Mouse (Mus musculus): ENCODE data around the gene Prkd2. TPM values are rescaled to one million over a fixed set of nuclear protein-coding genes. Genes with fewer than 3 reads are reported as not detected.

The Prkd2 gene
- total RNA-seq, 2 experiments from 2014 or later = 6.4 to 6.8 TPM

- DNase-seq (ENCODE audit: extremely low spot score in 1 of 2, low spot score in 2 of 2) = no peak
- intact Hi-C loops (cut with DNase I) = no loop called here
Observed at GRCm38 (mm10) chr7:16908367-16908766, 65.7 kb downstream of the Prkd2 start.

DNA sequence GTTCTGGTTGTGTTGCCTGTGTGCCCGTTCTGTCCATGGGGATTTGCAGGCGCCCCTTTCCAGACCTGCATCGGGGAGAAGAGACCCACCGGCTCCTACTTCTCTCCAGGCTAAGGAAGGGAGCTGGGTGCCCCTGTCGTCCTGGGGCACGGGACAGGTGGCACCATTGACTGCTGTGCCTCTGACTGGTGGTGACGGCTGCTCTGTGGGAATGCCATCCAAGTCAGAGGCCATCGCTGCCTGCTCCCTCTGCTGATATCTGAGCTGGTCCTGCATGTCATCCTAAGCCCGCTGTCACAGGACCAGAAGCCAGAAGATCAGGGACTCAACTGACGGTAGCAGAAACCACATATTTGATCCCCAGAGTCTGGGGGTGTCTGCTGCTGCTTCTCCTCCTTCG lies 66.2 kb downstream of the Prkd2 start:
- DNase-seq (ENCODE audit: extremely low spot score in 1 of 2, low spot score in 2 of 2) = no peak
- intact Hi-C loops (cut with DNase I) = no loop called here

- DNase-seq (ENCODE audit: extremely low spot score in 1 of 2, low spot score in 2 of 2) = no peak
- intact Hi-C loops (cut with DNase I) = loop anchor here (10.0 kb wide), 1 partner anchor 55 kb away; no protein-coding TSS in a partner anchor
Observed at GRCm38 (mm10) chr7:16909909-16910308, 67.2 kb downstream of the Prkd2 start.

DNA sequence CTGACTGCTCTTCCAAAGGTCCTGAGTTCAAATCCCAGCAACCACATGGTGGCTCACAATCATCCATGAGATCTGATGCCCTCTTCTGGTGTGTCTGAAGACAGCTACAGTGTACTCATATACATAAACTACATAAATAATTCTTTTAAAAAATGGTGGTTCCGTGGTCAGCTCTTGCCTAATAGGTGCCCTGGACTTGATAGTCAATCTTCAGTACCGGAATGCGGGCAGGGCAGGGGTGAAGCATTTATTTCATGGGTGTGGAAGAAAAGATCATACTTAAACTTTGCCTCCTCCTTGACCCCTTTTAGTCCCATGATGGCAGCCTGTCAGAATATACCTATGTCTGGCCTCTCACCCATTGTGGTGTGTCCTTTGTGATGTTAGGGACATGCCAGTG lies 69.2 kb downstream of the Prkd2 start:
- intact Hi-C loops (cut with DNase I) = loop anchor here (10.0 kb wide), 1 partner anchor 57 kb away; no protein-coding TSS in a partner anchor
- no peak for DNase-seq (ENCODE audit: extremely low spot score in 1 of 2, low spot score in 2 of 2)

GRCm38 (mm10) chr7:16912360-16912759 lies 69.7 kb downstream of the Prkd2 start:
- intact Hi-C loops (cut with DNase I) = loop anchor here (10.0 kb wide), 1 partner anchor 58 kb away; no protein-coding TSS in a partner anchor
- peak in 1 of 2 experiments; percentile 13 for DNase-seq (ENCODE audit: extremely low spot score in 1 of 2, low spot score in 2 of 2)

DNA sequence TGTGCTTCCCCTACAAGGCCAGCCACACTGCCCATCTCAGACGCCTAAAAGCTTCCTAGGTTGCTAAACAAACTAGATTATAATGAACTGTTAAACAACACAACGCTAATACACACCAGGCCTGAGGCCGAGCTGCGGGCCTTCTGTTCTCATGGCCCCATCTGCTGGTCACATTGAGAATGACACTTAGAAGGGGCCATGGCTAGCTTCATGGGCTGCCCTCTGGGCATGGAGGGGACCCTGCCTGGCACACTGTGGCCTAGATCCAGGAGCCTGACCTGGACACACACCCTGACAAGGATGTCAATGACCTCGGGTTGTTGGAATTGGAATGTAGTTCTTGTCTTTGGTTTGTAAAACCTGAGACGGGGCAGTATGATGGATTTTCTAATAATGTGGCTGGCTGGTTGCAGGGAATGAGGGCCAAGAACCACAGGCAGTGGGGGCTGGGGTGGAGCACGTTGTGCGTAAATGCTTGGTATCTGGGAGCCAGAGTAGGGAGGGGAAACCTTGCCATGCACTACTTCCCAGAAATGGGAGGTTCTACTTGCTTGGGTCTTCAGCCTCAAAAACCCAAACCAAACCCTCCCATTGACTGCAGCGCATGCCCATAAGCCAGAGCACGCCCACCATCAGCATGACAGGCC lies 71.2 kb downstream of the Prkd2 start:
- DNase-seq (ENCODE audit: extremely low spot score in 1 of 2, low spot score in 2 of 2) = peak; percentile 59 to 80
- intact Hi-C loops (cut with DNase I) = loop anchor here (10.0 kb wide), 1 partner anchor 59 kb away; no protein-coding TSS in a partner anchor

GRCm38 (mm10) chr7:16914453-16915343 lies 72.0 kb downstream of the Prkd2 start:
- DNase-seq (ENCODE audit: extremely low spot score in 1 of 2, low spot score in 2 of 2) = no peak
- intact Hi-C loops (cut with DNase I) = loop anchor here (10.0 kb wide), 1 partner anchor 60 kb away; no protein-coding TSS in a partner anchor

GRCm38 (mm10) chr7:16915461-16916340 lies 73.0 kb downstream of the Prkd2 start:
- intact Hi-C loops (cut with DNase I) = loop anchor here (10.0 kb wide), 1 partner anchor 61 kb away; no protein-coding TSS in a partner anchor
- DNase-seq (ENCODE audit: extremely low spot score in 1 of 2, low spot score in 2 of 2) = no peak

DNA sequence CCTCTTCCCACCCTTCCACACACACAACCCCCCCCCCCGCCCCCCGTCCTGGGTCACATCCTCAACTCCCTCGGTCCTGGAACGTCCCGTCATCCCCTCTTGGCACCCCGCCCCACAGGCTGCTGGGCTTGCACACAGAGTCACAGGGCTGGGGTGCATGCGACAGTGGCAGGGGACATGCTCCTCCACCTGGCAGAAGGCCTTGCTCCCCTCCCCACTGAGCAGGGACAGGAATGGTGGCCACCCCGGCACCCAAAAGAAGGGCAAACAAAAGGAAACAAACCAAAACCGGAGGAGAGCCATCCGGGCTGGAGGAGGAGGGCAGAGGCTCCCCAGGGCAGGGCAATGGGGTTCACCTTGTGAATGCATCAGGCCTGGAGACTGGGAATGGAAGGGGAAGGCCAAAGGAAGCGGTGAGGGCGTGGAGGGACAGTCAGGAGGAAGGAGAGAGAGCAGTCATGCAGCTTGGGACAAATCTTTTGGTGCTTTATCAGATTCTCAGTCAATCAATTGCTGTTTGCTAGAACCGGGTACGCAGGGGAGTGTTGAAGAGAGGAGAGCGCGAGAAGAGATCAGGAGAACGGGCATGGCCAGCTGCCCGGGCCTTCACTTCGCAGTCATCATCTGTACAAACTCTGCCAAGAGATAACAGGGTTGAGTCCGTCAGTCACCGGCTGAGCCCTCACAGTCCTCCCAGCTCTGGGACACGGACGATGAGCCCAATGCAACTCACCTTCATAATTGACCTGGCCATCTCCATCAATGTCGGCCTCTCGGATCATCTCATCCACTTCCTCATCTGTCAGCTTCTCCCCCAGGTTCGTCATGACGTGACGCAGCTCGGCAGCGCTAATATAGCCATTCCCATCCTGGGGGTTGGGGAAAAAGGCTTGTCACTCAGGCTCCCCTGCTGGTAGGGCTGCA lies 73.9 kb downstream of the Prkd2 start:
- intact Hi-C loops (cut with DNase I) = loop anchor here (10.0 kb wide), 1 partner anchor 62 kb away; no protein-coding TSS in a partner anchor
- peak in 1 of 2 experiments; percentile 75 for DNase-seq (ENCODE audit: extremely low spot score in 1 of 2, low spot score in 2 of 2)

DNA sequence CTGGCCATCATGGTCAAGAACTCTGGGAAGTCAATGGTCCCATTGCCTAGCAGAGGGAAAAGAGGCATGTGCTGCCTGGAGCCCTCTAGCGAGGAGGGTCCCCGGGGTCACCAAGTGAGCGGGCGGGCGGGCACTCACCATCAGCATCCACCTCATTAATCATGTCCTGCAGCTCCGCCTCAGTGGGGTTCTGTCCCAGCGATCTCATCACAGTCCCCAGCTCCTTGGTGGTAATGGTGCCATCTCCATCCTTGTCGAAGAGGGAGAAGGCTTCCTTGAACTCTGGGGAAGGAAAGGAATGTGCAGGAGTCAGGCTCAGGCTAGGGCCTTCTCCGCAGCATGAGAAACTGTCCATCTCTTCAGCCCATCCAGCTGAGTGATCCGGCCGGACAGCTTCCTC lies 74.7 kb downstream of the Prkd2 start:
- intact Hi-C loops (cut with DNase I) = loop anchor here (10.0 kb wide), 1 partner anchor 63 kb away; no protein-coding TSS in a partner anchor
- no peak for DNase-seq (ENCODE audit: extremely low spot score in 1 of 2, low spot score in 2 of 2)

- intact Hi-C loops (cut with DNase I) = loop anchor here (10.0 kb wide), 1 partner anchor 63 kb away; no protein-coding TSS in a partner anchor
- DNase-seq (ENCODE audit: extremely low spot score in 1 of 2, low spot score in 2 of 2) = peak in 1 of 2 experiments; percentile 77
Observed at GRCm38 (mm10) chr7:16918014-16918413, 75.3 kb downstream of the Prkd2 start.

DNA sequence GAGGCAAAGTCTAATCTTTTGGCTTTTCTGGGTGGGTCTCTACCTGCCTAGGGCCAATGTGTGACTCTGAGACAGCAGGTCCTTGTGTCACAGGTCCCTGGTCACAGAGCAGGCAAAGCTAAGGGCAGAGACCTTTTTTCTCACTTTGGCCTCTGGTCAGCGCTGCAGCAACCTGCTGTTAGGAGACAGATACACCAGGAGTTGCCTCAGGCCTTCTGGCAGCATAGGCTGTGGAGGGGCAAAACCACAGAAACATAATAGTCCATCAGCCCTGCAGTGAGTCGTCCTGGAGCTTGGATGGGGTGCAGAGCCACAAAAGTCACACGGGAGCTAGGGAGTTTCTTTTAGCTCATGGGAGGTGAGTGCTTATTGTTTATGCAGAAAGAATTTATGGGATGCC lies 76.0 kb downstream of the Prkd2 start:
- intact Hi-C loops (cut with DNase I) = loop anchor here (10.0 kb wide), 1 partner anchor 64 kb away; no protein-coding TSS in a partner anchor
- DNase-seq (ENCODE audit: extremely low spot score in 1 of 2, low spot score in 2 of 2) = no peak

DNA sequence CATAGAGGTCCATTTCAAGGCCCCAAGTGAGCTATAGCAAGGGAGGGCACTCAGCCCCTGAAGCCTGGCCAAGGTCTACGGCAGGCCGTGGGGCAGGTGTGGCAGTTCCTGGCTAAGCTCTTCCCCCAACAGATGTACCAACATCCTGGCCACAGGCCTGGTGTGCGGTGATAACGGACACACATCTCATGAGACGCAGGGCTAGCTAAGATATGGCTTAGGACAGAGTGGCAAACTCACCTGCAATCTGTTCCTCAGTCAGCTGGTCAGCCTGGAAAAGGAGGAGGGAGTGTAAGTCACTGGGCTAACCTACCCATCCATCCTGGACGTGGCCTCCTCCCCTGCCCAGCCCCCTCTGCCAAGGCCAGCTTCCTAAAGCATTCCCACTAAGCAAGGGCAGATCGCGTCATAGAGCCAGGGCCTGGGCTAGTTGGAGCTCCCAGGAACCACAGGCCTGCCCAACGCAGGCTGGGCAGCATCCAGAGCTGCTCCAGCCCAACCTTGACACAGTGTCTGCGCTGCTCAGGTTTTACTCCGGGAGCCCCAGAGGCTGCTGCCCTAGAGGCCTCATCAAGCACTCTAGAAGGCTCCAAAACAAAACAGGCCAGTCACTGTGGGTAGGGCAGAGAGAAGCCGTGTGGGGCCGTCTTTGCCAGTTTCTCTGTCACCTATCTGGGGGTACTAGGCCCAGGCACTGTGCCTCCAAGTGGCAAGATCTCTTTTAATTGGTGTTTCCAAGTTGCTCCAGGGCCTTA lies 76.9 kb downstream of the Prkd2 start:
- intact Hi-C loops (cut with DNase I) = loop anchor here (10.0 kb wide), 1 partner anchor 65 kb away; no protein-coding TSS in a partner anchor
- no peak for DNase-seq (ENCODE audit: extremely low spot score in 1 of 2, low spot score in 2 of 2)

All from left cerebral cortex, postnatal 10 days (tissue).